Mouse (Mus musculus) lung, embryonic 16.5 days (tissue): ENCODE measurements around the gene Rbm38. TPM values are rescaled to one million over a fixed set of nuclear protein-coding genes. Genes with fewer than 3 reads are reported as not detected.
A peak's percentile ranks its signal among the peaks of the same experiment; 100 is the strongest.

Experiments used
- ATAC-seq: fragments of 200-750 bp; cut with Nextera tagmentation; 2 replicates; pipeline ENCODE4 v1.8.0; 2017; ENCODE audit warnings: low read depth, mild to moderate bottlenecking, moderate library complexity
- H3K27ac ChIP-seq: fragments of 300-500 bp; sonication (generic); 2 replicates; pipeline ENCODE4 v1.5.1; 2014; ENCODE audit warnings: mild to moderate bottlenecking, control low read depth, low read length
- H3K27me3 ChIP-seq: fragments of 300-500 bp; sonication (generic); 2 replicates; pipeline ENCODE4 v1.6.1; 2014; ENCODE audit warnings: low read depth, low read length, mixed read lengths; ENCODE audit not compliant: control insufficient read depth, insufficient read depth
- H3K36me3 ChIP-seq: fragments of 300-500 bp; sonication (generic); 2 replicates; pipeline ENCODE4 v1.6.1; 2014; ENCODE audit warnings: low read length; ENCODE audit not compliant: control insufficient read depth, insufficient read depth
- H3K4me1 ChIP-seq: fragments of 300-500 bp; sonication (generic); replicated peaks from 2 replicates; pipeline ENCODE4 v1.6.1; 2014; ENCODE audit warnings: low read length, mixed read lengths; ENCODE audit not compliant: control insufficient read depth, insufficient read depth
- H3K4me2 ChIP-seq: fragments of 300-500 bp; sonication (generic); 2 replicates; pipeline ENCODE4 v1.6.1; 2014; ENCODE audit warnings: low read depth, low read length, control low read depth
- H3K4me3 ChIP-seq: fragments of 300-500 bp; sonication (generic); 2 replicates; pipeline ENCODE4 v1.5.1; 2014; ENCODE audit warnings: mild to moderate bottlenecking, low read length, control low read depth
- H3K9ac ChIP-seq: fragments of 300-500 bp; sonication (generic); 2 replicates; pipeline ENCODE4 v1.6.1; 2014; ENCODE audit warnings: low read length, control low read depth
- H3K9me3 ChIP-seq: fragments of 300-500 bp; sonication (generic); 2 replicates; pipeline ENCODE4 v1.6.1; 2016; ENCODE audit warnings: low read length; ENCODE audit not compliant: control insufficient read depth
- WGBS: fragments of 180-500 bp; shearing (Covaris S2); extraction: QIAGEN DNeasy Blood & Tissue Kit; methylation state at CpG from one replicate; pipeline ENCODE4 v1.1.7; 2014; 5-methylcytosine and 5-hydroxymethylcytosine counted together
- polyA plus RNA-seq: library from polyadenylated mRNA; unstranded; fragments of >200 nt; fragmentation: Nextera tagmentation; extraction: Ambion mirVana; gene quantifications from 2 replicates; pipeline ENCODE4 v1.2.1, GENCODE M21; 2015

Rbm38 gene
- polyA plus RNA-seq, 1 experiment from 2014 or later = 30.8 TPM

GRCm38 (mm10) chr2:173057623-173058022 lies 37.3 kb downstream of the Rbm38 start:
- Histone ChIP-seq H3K9ac (no peak overlapping the region), H3K9me3 (no peaks in the 10 kb centered on the region), H3K4me1 (peaks cover 8% of the 10 kb centered on the region; the same call in 1 of the 2 replicates), H3K27ac (no peak overlapping the region), H3K4me2 (no peak overlapping the region), H3K27me3 (no peaks in the 10 kb centered on the region), H3K36me3 (no peaks in the 10 kb centered on the region), H3K4me3 (no peak overlapping the region)
- ATAC-seq = no peak
- WGBS = 36% methylated on average over 10 of the region's 10 CpGs

DNA sequence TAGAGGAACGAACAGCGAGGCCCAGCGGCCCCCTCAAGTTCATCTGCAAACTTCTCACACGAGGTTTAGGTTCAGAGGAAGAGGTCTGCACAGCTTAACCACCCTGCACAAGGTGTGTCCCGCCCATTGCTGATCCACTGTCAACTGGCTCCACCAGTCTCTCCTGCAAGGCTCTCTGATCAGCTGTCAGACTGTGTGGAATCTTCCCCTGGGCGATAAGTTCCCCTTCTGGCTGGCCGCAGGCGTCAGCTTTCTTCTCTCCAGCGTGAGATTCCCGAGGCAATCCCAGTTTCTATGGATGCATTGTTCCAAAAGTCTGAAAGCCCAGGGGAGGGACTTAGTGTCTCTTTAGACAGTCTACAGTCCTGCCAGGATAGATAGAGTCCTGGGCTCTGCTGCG lies 38.0 kb downstream of the Rbm38 start:
- no peaks in the 10 kb centered on the region for H3K27me3 ChIP-seq
- no peak overlapping the region for H3K9ac ChIP-seq
- H3K4me3 ChIP-seq = no peak overlapping the region
- H3K4me1 ChIP-seq = peaks cover 8% of the 10 kb centered on the region; the same call in 1 of the 2 replicates
- WGBS = 55% methylated on average over 11 of the region's 11 CpGs
- H3K27ac ChIP-seq = no peak overlapping the region
- no peaks in the 10 kb centered on the region for H3K36me3 ChIP-seq
- H3K9me3 ChIP-seq = no peaks in the 10 kb centered on the region
- H3K4me2 ChIP-seq = no peak overlapping the region
- no peak for ATAC-seq

- no peaks in the 10 kb centered on the region for H3K36me3 ChIP-seq
- no peaks in the 10 kb centered on the region for H3K27me3 ChIP-seq
- H3K9ac ChIP-seq = no peak overlapping the region
- H3K9me3 ChIP-seq = no peaks in the 10 kb centered on the region
- no peak overlapping the region for H3K4me3 ChIP-seq
- ATAC-seq = no peak
- no peak overlapping the region for H3K4me2 ChIP-seq
- 58% methylated on average over 9 of the region's 9 CpGs for WGBS
- peaks cover 8% of the 10 kb centered on the region; the same call in 1 of the 2 replicates for H3K4me1 ChIP-seq
- H3K27ac ChIP-seq = no peak overlapping the region
These were observed 40.2 kb downstream of the Rbm38 start for GRCm38 (mm10) chr2:173060450-173060849.

DNA sequence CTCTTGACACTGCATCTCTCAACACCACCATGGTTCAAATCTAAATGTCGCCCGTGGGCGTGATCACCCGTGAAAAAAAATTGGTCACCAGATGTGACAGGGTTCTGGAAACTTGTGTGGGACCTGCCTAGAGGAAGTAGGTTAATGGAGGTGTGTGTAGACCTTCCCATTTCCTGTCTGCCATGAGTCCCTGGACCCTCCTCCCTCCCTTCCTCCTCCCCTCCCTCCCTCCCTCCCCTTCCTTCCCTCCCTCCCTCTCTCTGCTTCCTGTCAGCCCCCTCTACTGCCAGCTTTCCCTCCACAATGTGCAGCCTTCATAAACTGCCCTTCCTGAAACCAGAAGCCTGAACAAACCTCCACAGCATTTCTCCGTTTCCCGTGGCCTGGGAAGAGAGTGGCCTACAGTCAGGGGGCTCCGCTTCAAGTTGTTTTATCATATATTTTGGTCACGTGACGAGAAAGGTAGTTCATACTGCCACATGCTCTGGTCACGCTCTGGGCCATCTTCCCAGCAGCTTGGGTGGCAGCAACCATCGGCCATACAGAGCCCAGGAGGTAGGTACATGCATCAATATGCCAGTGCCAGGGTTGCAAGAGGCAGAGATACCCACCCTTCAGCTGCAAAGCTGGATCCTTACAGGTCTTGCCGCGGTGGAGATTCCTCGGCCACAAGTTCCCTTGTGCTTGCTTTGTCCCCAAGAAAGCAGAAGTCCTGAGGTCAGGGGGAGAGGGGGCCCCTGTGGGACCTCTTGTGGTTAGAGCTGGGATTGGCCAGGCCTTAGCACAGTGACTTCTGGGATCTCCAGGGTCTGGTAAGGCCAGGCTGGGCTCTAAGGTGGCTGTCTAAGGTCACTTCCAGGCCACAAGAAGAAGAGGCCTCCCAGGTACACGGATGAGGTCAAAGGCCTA lies 41.4 kb downstream of the Rbm38 start:
- no peak overlapping the region for H3K4me2 ChIP-seq
- WGBS = 63% methylated on average over 15 of the region's 15 CpGs
- H3K9me3 ChIP-seq = no peaks in the 10 kb centered on the region
- ATAC-seq = peak; percentile 20; the same call in 1 of the 2 replicates
- no peak overlapping the region for H3K9ac ChIP-seq
- no peak overlapping the region for H3K27ac ChIP-seq
- H3K27me3 ChIP-seq = no peaks in the 10 kb centered on the region
- peaks cover 8% of the 10 kb centered on the region; the same call in 1 of the 2 replicates for H3K4me1 ChIP-seq
- H3K4me3 ChIP-seq = no peak overlapping the region
- no peaks in the 10 kb centered on the region for H3K36me3 ChIP-seq

DNA sequence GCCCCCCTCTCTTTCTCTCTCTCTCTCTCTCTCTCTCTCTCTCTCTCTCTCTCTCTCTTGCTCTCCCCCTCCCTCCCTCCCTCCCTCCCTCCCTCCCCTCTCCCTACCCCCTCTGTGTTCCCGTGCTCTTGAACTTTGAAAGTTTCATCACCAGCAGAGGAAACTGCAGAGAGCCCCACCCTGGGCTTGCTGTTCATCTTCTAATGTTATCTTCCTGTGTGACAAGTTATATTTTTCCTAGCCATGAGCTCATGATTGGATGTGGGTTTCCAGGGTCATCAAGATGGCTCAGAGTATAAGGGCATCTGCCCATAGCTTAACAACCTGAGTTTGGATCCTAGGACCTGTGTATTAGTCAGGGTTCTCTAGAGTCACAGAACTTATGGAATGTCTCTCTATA lies 42.9 kb downstream of the Rbm38 start:
- Histone ChIP-seq H3K4me3 (no peak overlapping the region), H3K36me3 (no peaks in the 10 kb centered on the region), H3K27ac (no peak overlapping the region), H3K27me3 (no peaks in the 10 kb centered on the region), H3K4me2 (no peak overlapping the region), H3K9ac (no peak overlapping the region), H3K9me3 (no peaks in the 10 kb centered on the region; the same call in none of the 2 replicates), H3K4me1 (peaks cover 8% of the 10 kb centered on the region; the same call in 1 of the 2 replicates)
- ATAC-seq = no peak
- WGBS = no CpG with 5 or more reads among the region's 1 CpGs

DNA sequence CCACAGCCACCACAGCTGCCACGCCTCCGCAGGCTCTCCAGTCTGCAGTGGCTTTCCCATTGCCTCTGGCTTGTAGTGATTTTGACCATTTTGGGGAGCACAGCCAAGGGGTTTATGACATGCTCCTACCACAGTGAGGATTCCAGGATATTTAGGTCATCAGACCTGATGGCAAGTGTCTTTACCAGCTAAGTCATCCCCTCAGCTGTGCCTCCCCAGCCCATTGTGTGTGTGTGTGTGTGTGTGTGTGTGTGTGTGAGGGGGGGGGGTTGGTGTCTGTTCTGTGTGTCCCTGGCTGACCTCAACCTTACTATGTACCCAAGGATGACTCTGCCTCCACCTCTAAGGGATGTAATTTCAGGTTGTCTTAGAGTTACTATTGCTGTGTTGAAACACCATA lies 44.6 kb downstream of the Rbm38 start:
- H3K4me2 ChIP-seq = no peak overlapping the region
- no peak for ATAC-seq
- no peak overlapping the region for H3K9ac ChIP-seq
- 95% methylated on average over 2 of the region's 2 CpGs for WGBS
- H3K4me3 ChIP-seq = no peak overlapping the region
- H3K27ac ChIP-seq = no peak overlapping the region
- peaks cover 8% of the 10 kb centered on the region; the same call in 1 of the 2 replicates for H3K4me1 ChIP-seq
- no peaks in the 10 kb centered on the region for H3K27me3 ChIP-seq
- H3K9me3 ChIP-seq = no peaks in the 10 kb centered on the region; the same call in none of the 2 replicates
- no peaks in the 10 kb centered on the region for H3K36me3 ChIP-seq

- no peaks in the 10 kb centered on the region for H3K27me3 ChIP-seq
- H3K36me3 ChIP-seq = no peaks in the 10 kb centered on the region
- no peak overlapping the region for H3K4me2 ChIP-seq
- H3K4me1 ChIP-seq = no peaks in the 10 kb centered on the region
- ATAC-seq = no peak
- no peaks in the 10 kb centered on the region; the same call in none of the 2 replicates for H3K9me3 ChIP-seq
- no peak overlapping the region for H3K27ac ChIP-seq
- H3K4me3 ChIP-seq = no peak overlapping the region
- no peak overlapping the region for H3K9ac ChIP-seq
- WGBS = 87% methylated on average over 7 of the region's 7 CpGs
These were observed 52.6 kb downstream of the Rbm38 start for GRCm38 (mm10) chr2:173072948-173073347.

DNA sequence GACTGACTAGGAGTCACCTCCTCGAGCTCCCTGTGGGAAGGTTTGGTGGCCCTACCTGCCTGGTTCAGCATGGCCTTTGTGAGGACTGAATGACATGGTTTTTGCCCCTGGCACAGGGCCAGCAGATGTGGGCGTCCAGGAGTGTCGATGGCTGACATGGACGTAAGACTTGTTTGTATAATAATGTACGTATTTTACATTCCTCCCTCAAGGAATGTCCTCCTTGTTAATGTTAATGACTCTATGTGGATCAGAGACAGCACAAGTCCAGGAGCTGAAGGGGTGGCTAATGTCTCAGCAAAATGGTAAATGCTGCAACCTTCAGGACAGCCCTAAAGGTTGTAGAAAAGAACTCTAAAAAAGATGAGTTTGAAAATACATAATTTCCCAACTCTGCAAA lies 53.4 kb downstream of the Rbm38 start:
- Histone ChIP-seq H3K4me2 (no peak overlapping the region), H3K4me3 (no peak overlapping the region), H3K27ac (no peak overlapping the region), H3K9me3 (no peaks in the 10 kb centered on the region), H3K4me1 (no peaks in the 10 kb centered on the region), H3K36me3 (no peaks in the 10 kb centered on the region), H3K9ac (no peak overlapping the region), H3K27me3 (no peaks in the 10 kb centered on the region)
- 21% methylated on average over 5 of the region's 5 CpGs for WGBS
- ATAC-seq = no peak

- 52% methylated on average over 9 of the region's 9 CpGs for WGBS
- H3K36me3 ChIP-seq = no peaks in the 10 kb centered on the region
- no peaks in the 10 kb centered on the region; the same call in 1 of the 2 replicates for H3K4me1 ChIP-seq
- H3K27ac ChIP-seq = no peak overlapping the region
- no peak overlapping the region for H3K4me3 ChIP-seq
- no peak for ATAC-seq
- no peaks in the 10 kb centered on the region for H3K27me3 ChIP-seq
- H3K4me2 ChIP-seq = no peak overlapping the region
- H3K9me3 ChIP-seq = no peaks in the 10 kb centered on the region
- H3K9ac ChIP-seq = no peak overlapping the region
These were observed 56.6 kb downstream of the Rbm38 start for GRCm38 (mm10) chr2:173076921-173077320.
